Mouse (Mus musculus) midbrain, embryonic 16.5 days (tissue): ENCODE data around the gene Nav2. TPM values are rescaled to one million over a fixed set of nuclear protein-coding genes. Genes with fewer than 3 reads are reported as not detected.

Source experiments
- ATAC-seq: fragments of 200-750 bp; cut with Nextera tagmentation; 2 replicates; pipeline ENCODE4 v1.8.0; 2017; ENCODE audit warnings: moderate TSS enrichment
- H3K27ac ChIP-seq: fragments of 300-500 bp; sonication (generic); 2 replicates; pipeline ENCODE4 v1.5.1; 2014; ENCODE audit warnings: mild to moderate bottlenecking, low read length, mixed read lengths
- H3K27me3 ChIP-seq: fragments of 300-500 bp; sonication (generic); 2 replicates; pipeline ENCODE4 v1.6.1; 2014; ENCODE audit warnings: low read depth, low read length, mixed read lengths; ENCODE audit not compliant: control insufficient read depth, insufficient read depth
- H3K36me3 ChIP-seq: fragments of 300-500 bp; sonication (generic); 2 replicates; pipeline ENCODE4 v1.6.1; 2014; ENCODE audit warnings: mild to moderate bottlenecking, low read length, moderate library complexity, mixed read lengths; ENCODE audit not compliant: control insufficient read depth, insufficient read depth
- H3K4me1 ChIP-seq: fragments of 300-500 bp; sonication (generic); 2 replicates; pipeline ENCODE4 v1.6.1; 2014; ENCODE audit warnings: mild to moderate bottlenecking, low read length, mixed read lengths; ENCODE audit not compliant: control insufficient read depth, insufficient read depth
- H3K4me2 ChIP-seq: fragments of 300-500 bp; sonication (generic); 2 replicates; pipeline ENCODE4 v1.6.1; 2014; ENCODE audit warnings: mild to moderate bottlenecking, low read length, mixed read lengths
- H3K4me3 ChIP-seq: fragments of 300-500 bp; sonication (generic); 2 replicates; pipeline ENCODE4 v1.5.1; 2014; ENCODE audit warnings: low read depth, mild to moderate bottlenecking, low read length, moderate library complexity, mixed read lengths
- H3K9ac ChIP-seq: fragments of 300-500 bp; sonication (generic); 2 replicates; pipeline ENCODE4 v1.6.1; 2014; ENCODE audit warnings: low read depth, low read length, mixed read lengths
- H3K9me3 ChIP-seq: fragments of 300-500 bp; sonication (generic); replicated peaks from 2 replicates; pipeline ENCODE4 v1.6.1; 2014; ENCODE audit warnings: mild to moderate bottlenecking, low read length, mixed read lengths; ENCODE audit not compliant: control insufficient read depth, poor library complexity, severe bottlenecking
- WGBS: fragments of 180-500 bp; shearing (Covaris S2); extraction: QIAGEN DNeasy Blood & Tissue Kit; methylation state at CpG from one replicate; pipeline ENCODE4 v1.1.7; 2014; 5-methylcytosine and 5-hydroxymethylcytosine counted together
- polyA plus RNA-seq: library from polyadenylated mRNA; unstranded; fragments of >200 nt; fragmentation: Nextera tagmentation; extraction: Ambion mirVana; gene quantifications from 2 replicates; pipeline ENCODE4 v1.2.1, GENCODE M21; 2015

Nav2 gene
- polyA plus RNA-seq, 1 experiment from 2014 or later: 21.5 TPM

DNA sequence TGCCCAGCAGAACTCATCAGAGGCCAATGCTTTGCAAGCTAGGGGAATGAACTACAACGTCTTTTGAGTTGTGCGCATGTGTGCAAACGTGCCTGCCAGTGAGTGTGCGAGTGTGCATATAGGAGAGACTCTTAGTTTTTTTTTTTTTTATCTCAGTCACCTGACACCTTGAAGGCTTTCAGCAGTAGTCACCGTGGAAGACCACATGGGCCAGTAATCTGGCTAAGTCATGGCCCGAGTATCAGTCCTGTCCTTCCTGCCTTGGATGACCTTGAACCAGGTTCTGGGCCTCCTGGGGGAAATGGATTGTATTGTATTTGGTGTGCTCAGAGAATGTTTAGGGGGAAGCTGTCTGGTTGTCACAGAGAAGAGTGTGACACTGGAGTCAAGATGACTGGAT, 625.7 kb downstream of the Nav2 start:
- 87% methylated on average over 6 of the region's 6 CpGs for WGBS
- no peaks in the 10 kb centered on the region for H3K27me3 ChIP-seq
- no peak for ATAC-seq
- no peaks in the 10 kb centered on the region for H3K9me3 ChIP-seq
- no peak overlapping the region for H3K4me2 ChIP-seq
- no peak overlapping the region for H3K27ac ChIP-seq
- H3K9ac ChIP-seq: no peak overlapping the region
- no peaks in the 10 kb centered on the region for H3K4me1 ChIP-seq
- no peaks in the 10 kb centered on the region for H3K36me3 ChIP-seq
- H3K4me3 ChIP-seq: no peak overlapping the region

DNA sequence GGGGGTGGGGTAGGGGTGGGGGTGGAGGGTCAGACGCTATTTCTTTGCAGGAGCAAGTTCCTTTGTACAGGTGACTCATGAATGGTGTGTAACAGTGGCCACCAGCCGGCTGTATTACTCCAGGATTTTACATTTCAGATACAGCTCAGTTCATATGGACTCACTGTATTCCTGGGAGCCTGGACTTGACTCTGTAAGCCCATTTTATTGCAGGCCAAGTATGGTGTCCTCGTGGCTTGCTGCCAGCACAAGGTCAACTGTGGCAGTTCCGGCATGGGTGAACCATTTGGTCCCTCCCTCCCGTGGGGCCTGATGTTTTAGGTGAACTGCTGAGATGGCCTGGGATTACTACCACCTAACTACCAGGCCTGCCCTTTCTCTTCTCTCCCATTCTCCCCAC, 629.8 kb downstream of the Nav2 start:
- Histone ChIP-seq H3K27ac (no peak overlapping the region), H3K27me3 (no peaks in the 10 kb centered on the region), H3K36me3 (no peaks in the 10 kb centered on the region), H3K4me2 (no peak overlapping the region), H3K4me1 (no peaks in the 10 kb centered on the region), H3K4me3 (no peak overlapping the region), H3K9ac (no peak overlapping the region), H3K9me3 (no peaks in the 10 kb centered on the region)
- WGBS: 79% methylated on average over 5 of the region's 5 CpGs
- no peak for ATAC-seq

DNA sequence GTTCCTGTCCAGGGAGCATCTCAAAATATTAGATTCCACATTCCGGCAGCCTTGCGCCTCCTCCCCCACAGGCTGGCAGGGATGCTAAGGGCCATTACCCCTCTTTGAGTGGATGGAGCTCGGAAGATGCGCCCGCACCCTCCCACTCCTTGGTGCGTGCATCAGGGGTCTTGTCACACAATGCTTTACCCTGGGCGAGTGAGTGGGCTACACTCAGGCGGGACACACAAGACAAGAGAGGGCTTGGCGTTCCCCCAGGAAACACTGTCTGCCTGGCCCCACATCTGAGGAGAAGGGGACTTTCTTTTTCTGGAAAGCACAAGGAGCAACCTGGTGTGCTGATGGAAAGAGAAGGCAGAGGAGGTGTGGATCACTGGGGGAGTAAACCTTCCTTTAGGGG, 631.7 kb downstream of the Nav2 start:
- no peak overlapping the region for H3K27ac ChIP-seq
- H3K4me3 ChIP-seq: no peak overlapping the region
- H3K36me3 ChIP-seq: no peaks in the 10 kb centered on the region
- no peaks in the 10 kb centered on the region for H3K27me3 ChIP-seq
- no peak overlapping the region for H3K9ac ChIP-seq
- ATAC-seq: no peak
- H3K9me3 ChIP-seq: no peaks in the 10 kb centered on the region
- H3K4me2 ChIP-seq: no peak overlapping the region
- peaks cover 9% of the 10 kb centered on the region for H3K4me1 ChIP-seq
- WGBS: 72% methylated on average over 9 of the region's 9 CpGs

DNA sequence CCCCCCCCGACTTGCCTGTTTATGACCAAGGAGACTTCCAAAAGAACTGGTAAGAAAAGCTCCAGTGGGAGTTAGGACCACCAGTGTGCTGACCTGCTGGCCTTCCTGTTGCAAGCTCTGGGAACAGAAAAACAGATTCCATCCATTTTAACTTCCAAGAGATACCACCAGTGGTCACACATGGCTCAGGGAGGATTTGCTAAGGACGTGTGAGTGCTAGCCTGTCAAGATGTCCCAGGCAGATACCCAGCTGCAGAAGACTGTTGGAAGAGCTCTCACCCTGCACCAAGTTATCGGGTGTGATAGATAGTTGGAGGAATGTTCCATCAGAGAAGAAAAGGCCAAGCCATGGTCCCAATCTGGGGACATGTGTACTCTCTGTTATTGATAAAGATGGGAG, 633.6 kb downstream of the Nav2 start:
- Histone ChIP-seq H3K27ac (no peak overlapping the region), H3K27me3 (no peaks in the 10 kb centered on the region), H3K9me3 (no peaks in the 10 kb centered on the region), H3K9ac (no peak overlapping the region), H3K4me1 (peaks cover 11% of the 10 kb centered on the region), H3K4me3 (no peak overlapping the region), H3K36me3 (0 out of 2 replicates have a peak, but pooled peaks cover 3% of the 10 kb centered on the region), H3K4me2 (no peak overlapping the region)
- ATAC-seq: no peak
- WGBS: 79% methylated on average over 3 of the region's 3 CpGs

DNA sequence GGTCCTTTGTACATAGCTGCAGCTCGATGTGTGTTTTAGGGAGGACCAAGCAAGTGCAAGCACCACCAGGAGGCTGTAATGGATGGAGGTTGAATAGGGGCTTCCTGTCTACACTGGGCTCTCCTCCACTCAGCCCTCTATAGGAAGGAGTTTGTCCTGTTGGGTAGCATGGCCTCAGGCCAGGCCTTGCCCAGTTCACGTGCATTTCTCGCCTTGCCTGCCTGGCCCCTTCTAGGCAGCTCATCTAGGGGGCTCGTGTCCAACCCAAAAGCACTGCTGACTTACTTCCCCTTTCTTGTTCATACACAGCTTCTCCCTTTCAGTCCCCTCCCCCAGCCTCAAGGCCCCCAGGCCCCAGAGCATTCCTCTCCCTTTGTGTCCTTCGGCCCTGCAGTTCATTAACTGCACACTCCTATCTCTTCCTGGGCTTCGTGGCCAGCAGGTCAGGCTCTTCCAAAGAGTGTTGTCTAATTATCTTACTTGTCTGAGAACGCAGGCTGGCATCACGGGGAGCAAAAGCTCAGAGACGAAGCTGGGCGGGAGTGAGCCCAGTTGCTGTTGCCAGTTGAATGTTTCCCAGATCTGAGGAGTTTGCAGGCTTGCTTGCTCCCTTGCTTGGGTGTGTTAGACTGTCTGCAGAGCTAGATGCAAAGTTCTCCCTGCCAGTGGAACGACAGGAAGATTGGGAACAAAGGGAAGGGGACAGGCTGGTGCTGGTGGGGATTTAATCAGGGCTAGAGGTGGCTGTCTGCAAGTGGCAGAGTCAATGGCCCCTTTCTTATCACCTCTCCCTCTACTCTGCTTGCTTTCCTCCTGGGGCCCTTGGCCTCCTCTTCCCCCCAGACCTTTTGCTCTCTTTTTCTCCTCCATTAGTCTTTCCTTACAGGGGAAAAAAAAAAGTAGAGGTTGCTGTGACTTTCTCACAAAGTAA, 636.5 kb downstream of the Nav2 start:
- no peak overlapping the region for H3K27ac ChIP-seq
- ATAC-seq: peak; percentile 68
- H3K4me1 ChIP-seq: peaks cover 11% of the 10 kb centered on the region
- H3K4me2 ChIP-seq: no peak overlapping the region
- H3K27me3 ChIP-seq: no peaks in the 10 kb centered on the region
- no peaks in the 10 kb centered on the region for H3K9me3 ChIP-seq
- H3K4me3 ChIP-seq: no peak overlapping the region
- no peak overlapping the region for H3K9ac ChIP-seq
- WGBS: 26% methylated on average over 11 of the region's 11 CpGs
- peaks cover 6% of the 10 kb centered on the region; the same call in 1 of the 2 replicates for H3K36me3 ChIP-seq

DNA sequence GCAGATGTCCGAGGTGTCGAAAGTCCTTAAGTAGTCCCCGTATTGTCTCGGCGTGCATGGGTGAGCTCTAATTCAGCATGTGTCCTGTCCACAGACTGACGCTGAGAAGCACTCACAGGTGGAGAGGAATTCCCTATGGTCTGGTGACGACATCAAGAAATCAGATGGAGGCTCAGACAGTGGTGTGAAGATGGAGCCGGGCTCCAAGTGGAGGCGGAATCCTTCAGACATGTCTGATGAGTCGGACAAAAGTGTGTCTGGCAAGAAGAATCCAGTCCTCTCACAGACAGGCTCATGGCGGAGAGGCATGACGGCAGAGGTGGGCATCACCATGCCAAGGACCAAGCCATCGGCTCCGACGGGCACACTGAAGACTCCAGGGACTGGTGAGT, 637.2 kb downstream of the Nav2 start:
- Histone ChIP-seq H3K4me2 (no peak overlapping the region), H3K4me3 (no peak overlapping the region), H3K27me3 (no peaks in the 10 kb centered on the region), H3K4me1 (peaks cover 11% of the 10 kb centered on the region), H3K9ac (no peak overlapping the region), H3K9me3 (no peaks in the 10 kb centered on the region), H3K36me3 (peaks cover 8% of the 10 kb centered on the region; the same call in 1 of the 2 replicates), H3K27ac (no peak overlapping the region)
- no peak for ATAC-seq
- WGBS: 67% methylated on average over 15 of the region's 15 CpGs

DNA sequence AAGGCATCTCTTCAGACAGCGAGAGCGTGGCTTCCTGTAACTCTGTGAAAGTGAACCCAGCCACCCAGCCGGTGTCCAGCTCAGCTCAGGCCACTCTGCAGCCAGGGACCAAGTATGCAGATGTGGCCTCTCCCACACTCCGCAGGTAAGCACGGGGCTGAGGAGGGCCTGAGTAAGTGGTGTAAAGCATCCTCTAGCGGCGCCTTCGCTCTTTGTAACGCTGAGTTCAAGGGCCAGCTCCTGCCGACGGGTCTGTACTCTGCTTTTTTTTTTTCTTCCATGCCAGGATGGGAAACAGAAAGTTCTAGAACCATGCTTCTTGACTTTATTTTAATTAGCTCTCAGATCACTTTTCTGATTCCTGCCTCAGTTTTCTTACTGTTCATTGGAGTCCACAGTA, 639.9 kb downstream of the Nav2 start:
- Histone ChIP-seq H3K9me3 (no peaks in the 10 kb centered on the region), H3K9ac (no peak overlapping the region), H3K4me2 (no peak overlapping the region), H3K4me1 (peaks cover 11% of the 10 kb centered on the region), H3K27me3 (no peaks in the 10 kb centered on the region), H3K27ac (no peak overlapping the region), H3K4me3 (no peak overlapping the region), H3K36me3 (peaks cover 13% of the 10 kb centered on the region; the same call in 1 of the 2 replicates)
- no peak for ATAC-seq
- WGBS: 91% methylated on average over 11 of the region's 11 CpGs

DNA sequence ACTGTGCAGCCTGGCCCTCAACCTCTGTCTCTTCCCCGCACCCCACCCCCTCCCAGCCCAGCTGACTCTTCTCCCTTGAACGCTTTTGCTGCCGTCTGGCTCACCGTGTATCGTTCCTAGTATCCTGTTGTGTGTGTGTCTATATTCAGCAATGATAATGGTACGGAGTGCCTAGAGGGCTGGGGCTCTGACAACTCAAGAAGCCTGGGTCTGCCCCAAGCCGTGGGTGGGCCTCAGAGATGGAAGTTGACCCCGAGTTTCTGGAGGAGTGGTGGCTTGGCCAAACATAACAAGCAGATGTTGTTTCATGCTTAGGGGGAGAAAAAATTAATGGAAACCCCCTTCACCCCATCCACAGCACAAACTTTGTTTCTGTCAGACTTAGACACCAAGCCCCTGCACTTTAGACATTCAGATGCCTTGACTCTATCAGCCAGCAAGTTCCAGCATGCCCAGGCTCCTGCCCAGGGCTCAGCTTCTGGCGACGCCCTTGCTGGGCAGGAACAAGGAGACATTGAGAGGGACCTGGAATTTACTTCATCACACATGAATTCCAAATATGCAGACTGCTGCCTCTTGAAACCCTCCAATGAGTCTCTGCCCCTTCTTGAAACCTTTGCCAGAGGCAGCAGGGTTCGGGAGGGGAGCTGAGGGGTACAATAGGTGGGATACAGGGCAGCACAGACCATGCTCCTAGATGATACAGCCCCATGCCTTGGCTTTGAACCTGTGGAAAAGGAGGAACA, 644.9 kb downstream of the Nav2 start:
- Histone ChIP-seq H3K4me2 (no peak overlapping the region), H3K27ac (no peak overlapping the region), H3K4me1 (no peaks in the 10 kb centered on the region), H3K9me3 (no peaks in the 10 kb centered on the region), H3K4me3 (no peak overlapping the region), H3K27me3 (no peaks in the 10 kb centered on the region), H3K9ac (no peak overlapping the region), H3K36me3 (peaks cover 6% of the 10 kb centered on the region; the same call in 1 of the 2 replicates)
- 62% methylated on average over 11 of the region's 11 CpGs for WGBS
- no peak for ATAC-seq

DNA sequence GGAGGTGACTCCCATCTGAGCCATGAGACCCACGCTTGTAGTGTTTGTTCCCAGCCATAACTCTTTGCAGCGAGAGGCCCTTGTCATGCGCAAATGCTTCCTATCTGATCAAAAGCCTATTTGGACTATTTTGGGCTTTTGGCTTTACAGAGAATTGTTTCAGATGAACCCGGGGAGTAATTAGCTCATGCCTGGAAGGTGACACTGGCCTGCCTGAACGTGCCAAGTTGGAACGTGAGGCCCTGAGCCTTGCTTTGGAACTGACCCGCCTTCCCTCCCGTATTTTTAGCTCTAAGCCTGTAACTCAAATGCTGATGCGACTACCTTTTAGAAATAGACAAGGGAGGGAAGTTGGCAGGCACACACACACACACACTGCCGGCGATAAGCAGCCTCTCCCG, 649.7 kb downstream of the Nav2 start:
- ATAC-seq: no peak
- Histone ChIP-seq H3K4me3 (no peak overlapping the region), H3K4me2 (no peak overlapping the region), H3K36me3 (no peaks in the 10 kb centered on the region; the same call in 1 of the 2 replicates), H3K4me1 (no peaks in the 10 kb centered on the region), H3K27me3 (no peaks in the 10 kb centered on the region), H3K9ac (no peak overlapping the region), H3K9me3 (no peaks in the 10 kb centered on the region), H3K27ac (no peak overlapping the region)
- WGBS: 73% methylated on average over 12 of the region's 12 CpGs
